Mouse (Mus musculus) c-Kit-positive CD71-positive TER-119-positive erythroid progenitor cells, embryonic 14.5 days (primary cell): ENCODE results near the gene Osbp.
A peak's percentile ranks its signal among the peaks of the same experiment; 100 is the strongest.

Experiments used
- DNase-seq: peaks from one replicate; pipeline ENCODE4 v3.0.0-alpha.2; 2013; ENCODE audit warnings: low spot score

Osbp gene

GRCm38 (mm10) chr19:12011560-12012556 is 46.1 kb downstream of the Osbp start:
- DNase-seq: peak; percentile 94

GRCm38 (mm10) chr19:12012615-12013014 is 46.9 kb downstream of the Osbp start:
- no peak for DNase-seq

GRCm38 (mm10) chr19:12013228-12013627 is 47.5 kb downstream of the Osbp start:
- DNase-seq: peak; percentile 20

- DNase-seq: peak; percentile 23
These were observed 50.0 kb downstream of the Osbp start for GRCm38 (mm10) chr19:12015708-12016107.

- DNase-seq: no peak
These were observed 50.5 kb downstream of the Osbp start for GRCm38 (mm10) chr19:12016192-12016591.

- no peak for DNase-seq
These were observed 58.4 kb downstream of the Osbp start for GRCm38 (mm10) chr19:12024149-12024548.

GRCm38 (mm10) chr19:12025333-12025732 is 59.6 kb downstream of the Osbp start:
- no peak for DNase-seq

GRCm38 (mm10) chr19:12026606-12027005 is 60.9 kb downstream of the Osbp start:
- DNase-seq: no peak

GRCm38 (mm10) chr19:12037727-12038126 is 72.0 kb downstream of the Osbp start:
- no peak for DNase-seq

- DNase-seq: no peak
These were observed 75.5 kb downstream of the Osbp start, which contains the start of gene Olfr1423 for GRCm38 (mm10) chr19:12041217-12041616. TSS of gene Olfr1423 (minus strand) at chr19:12041317.

- DNase-seq: no peak
These were observed 77.4 kb downstream of the Osbp start for GRCm38 (mm10) chr19:12043163-12043562.
